Mouse (Mus musculus) gastrocnemius, postnatal 10 days (tissue): ENCODE measurements around the gene Dnah8. TPM values are rescaled to one million over a fixed set of nuclear protein-coding genes. Genes with fewer than 3 reads are reported as not detected.

ENCODE experiments used
- DNase-seq: peaks from one replicate; pipeline ENCODE4 v3.0.0; 2021; ENCODE audit warnings: mixed read lengths
- total RNA-seq, 2 experiments: library from RNA; stranded (reverse); gene quantifications; 2 replicates each; pipeline ENCODE4 v1.2.3; 2021

The Dnah8 gene
- total RNA-seq, 2 experiments from 2014 or later: 1.2 to 2.1 TPM

DNA sequence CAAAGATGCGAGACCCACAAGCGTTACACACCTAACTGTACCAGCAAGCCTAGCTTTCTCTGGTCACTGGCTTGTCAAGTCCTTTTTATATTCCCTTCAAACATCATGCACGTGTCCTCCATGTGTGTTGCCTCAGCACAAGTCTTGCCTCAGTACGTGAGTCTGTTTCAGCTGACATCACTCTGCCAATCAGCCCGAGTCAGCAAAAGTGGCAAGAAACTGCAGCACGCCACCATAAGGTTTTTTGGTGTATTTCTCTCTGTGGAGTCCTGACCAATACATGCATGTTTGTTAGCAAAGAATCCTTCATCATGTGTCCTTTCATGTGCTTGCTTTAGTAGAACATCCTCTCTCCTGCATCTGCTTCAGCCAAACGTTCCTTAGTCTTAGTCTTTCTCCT is 200.3 kb downstream of the Dnah8 start:
- DNase-seq: no peak

DNA sequence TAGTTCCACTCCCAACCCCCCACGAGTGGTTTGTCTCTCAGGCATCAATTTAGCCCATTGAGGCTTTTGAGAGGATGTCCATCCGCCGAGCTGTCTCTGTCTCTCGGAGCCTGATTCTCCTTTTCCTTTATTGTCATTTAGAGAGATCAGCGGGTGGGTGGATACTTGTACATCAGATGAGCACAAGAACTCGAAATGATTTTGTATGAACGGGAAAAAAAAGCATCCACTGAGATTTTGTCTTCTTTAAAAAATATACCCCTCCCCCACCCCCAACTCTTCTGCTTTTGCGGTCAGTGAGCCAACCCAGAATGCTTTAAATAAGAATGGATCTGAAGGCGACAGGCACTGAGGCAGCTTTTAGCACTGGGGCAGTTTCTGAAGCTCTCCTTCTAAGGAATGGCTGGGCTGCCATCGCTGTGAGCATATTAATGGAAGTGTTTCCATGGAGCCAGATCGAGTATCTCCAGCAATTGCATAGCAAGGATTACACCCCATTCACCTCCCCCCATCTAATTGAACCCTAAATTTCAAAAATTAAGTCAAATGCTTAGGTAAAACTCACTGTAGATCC is 201.7 kb downstream of the Dnah8 start:
- DNase-seq: no peak

DNA sequence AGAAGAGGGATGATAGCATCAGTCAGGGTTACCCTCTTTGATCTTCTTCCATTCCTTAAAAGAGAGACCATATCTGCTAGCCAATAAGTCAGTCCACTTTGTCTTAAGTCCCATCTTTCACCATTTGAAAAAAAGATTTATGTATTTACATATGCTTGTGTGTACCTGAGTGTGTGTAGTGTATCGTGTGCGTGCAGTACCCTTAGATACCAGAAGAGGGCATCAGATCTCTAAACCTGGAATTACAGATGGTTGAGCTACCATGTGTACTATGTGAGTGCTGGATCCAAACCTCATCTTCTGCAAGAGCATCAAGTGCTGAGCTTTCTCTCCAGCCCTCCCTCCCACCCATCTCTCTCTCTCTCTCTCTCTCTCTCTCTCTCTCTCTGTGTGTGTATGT is 207.0 kb downstream of the Dnah8 start:
- no peak for DNase-seq

DNA sequence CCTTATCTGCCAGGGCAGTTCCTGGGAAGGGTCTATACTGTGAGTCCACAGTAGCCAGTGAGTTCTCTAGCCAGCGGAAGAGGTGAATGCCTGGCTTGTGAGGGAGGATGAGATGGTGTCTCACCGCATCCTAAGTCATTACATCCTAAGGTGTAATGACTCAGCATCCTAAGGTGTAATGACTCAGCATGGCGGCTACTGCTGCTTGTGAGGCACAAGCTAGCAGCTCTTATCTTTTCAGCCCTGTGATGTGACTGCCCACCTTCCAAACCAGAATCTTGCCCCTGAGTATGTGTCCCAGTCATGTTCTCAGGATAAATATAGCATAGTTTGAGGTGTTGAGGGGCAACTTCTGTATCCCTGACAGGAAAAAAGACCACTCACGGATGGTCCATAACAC is 211.3 kb downstream of the Dnah8 start:
- DNase-seq: no peak

DNA sequence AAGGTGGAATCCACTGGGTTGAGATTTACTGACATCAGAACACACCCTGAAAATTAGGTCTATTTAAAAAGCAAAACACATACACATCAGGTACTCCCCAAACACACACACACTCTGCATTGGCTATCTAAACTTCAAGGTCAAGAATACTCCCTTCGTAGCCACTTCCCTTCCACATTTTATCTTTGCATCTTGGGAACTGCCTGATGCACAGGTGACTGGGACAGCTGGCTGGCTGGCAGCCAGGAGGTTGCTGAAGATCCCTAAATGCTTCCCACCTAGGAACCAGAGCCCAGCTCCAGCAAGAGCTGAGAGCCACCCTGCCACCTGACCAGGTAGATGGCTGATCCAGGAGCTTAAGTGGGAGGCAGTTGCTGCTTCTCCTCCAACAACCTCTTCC is 212.9 kb downstream of the Dnah8 start:
- DNase-seq: no peak

DNA sequence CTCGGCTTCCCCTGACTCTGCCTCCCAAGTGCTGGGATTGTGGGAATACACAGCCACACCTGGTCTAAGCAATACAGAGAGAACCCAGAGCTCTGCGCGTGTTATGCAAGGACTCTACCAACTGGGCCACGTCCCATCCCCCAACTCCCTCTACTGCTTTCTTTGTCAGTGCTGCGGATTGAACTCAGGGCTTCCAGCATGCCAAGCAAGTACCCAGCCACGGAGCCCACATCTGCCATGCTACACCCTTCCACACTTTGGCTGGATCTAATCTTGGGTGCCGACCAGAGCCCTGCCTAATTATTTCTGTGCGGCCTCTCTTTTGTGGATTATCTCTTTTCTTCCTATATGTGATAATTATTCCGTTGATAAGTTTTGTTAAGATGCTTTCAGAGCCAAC is 215.9 kb downstream of the Dnah8 start:
- no peak for DNase-seq

DNA sequence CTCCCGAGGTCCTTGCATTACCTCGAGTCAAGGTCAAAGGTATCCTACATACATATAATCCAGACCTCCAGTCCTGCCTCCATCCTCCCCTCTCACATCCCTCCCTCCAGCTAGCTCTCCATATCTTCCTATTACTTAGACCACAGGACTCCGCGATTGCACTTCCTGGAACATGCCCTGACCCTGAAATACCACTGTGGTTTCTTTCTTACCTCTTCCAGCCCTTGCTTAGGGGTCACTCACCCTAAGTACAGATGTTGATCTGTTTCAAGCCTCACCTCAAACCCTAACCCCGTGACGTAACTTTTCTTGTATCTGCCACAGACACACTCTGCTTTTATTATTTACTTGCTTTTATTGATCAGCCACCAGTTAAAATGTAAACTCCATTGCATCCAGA is 218.2 kb downstream of the Dnah8 start:
- DNase-seq: no peak

DNA sequence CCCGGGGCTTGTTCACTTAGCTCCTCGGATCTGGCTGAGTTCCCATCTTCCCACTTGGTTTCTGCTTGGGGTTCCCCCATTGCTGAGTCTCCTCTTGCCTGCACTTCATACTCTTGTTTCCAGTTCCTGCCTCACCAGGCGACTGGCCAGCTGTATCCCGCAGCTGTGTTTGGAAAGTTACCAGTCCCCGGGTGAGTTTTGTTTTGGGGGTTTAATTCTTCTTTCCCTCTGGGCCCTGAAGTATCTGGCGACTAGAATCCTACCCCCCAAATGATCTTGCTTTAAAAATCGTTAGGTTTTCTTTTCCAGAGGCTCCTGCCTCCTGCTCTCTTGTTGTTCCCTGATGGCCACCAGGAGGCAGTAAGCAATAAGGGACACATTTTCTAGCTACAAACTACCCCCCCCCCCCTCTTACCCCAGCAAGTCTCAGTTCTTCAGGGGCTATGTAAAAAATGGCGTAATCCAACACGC is 220.2 kb downstream of the Dnah8 start:
- no peak for DNase-seq

DNA sequence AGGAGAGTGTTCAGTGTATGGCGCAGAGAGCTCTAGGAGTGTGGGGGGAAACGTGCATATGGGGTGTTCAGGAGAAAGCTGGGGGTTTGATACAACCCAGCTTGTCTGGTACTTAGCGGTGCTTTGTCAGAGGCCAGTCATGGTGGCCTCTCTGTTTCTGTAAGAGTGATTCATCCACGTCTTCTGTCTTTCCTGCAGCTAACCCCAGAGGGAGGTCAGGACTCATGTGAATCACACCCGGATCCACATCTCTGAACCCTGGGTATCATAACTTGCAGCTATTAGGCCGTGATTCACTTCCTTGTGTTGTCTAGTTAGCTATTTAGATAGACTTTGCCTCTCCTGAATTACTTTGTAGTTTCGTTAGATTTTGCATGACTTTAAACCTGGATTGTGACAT is 223.3 kb downstream of the Dnah8 start:
- DNase-seq: no peak

DNA sequence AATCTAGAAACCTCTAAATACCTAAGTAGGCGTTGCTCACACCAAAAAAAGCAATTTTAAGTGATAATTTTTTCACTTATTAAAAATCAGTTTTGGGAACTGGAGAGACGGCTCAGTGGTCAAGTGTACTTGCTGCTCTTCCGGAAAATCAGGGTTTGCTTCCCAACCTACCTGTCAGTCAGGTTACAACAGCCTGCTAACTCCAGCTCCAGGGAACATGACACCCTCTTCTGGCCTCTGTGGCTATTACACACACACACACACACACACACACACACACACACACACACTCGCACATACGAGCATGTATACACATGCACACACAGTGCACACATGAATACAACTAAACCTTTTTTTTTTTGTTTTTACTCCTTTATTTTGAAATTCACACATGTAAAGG is 223.9 kb downstream of the Dnah8 start:
- DNase-seq: no peak

DNA sequence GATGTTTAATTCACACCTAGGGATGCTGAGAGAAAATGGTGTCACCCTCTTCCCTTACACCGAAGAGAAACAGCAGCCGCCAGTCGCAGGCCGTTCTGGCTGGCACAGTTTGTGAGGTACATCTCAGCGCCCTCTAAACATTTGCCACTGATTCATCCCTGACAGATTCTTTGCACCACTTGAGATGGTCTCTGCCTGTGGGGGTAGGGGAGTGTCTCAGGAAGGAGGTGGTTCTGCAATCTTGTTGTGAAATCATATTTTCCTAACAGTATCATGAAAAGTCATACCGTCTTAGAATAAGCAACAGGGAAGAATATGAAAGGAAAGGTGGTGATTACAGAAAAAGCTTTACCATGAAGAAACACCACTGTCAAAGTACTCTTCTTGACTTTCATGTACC is 224.7 kb downstream of the Dnah8 start:
- DNase-seq: no peak

DNA sequence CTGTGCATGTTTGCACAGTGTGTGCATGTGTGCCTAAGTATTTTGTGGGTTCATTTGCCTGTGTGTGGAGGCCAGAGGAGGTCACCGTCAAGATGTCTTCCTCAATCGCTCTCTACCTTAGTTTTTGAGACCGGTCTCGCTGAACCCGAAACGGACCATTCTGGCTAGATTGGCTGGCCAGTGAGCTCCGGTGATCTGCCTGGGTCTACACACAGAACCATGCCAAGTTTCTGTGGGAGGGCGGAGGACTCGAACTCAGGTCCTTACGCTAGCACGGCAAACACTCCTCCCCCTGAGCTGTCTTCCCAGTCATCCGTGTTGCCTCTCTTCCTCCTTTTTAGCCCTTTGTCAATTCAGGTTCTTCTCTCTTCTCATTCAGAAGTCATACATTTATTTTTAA is 225.7 kb downstream of the Dnah8 start:
- no peak for DNase-seq

DNA sequence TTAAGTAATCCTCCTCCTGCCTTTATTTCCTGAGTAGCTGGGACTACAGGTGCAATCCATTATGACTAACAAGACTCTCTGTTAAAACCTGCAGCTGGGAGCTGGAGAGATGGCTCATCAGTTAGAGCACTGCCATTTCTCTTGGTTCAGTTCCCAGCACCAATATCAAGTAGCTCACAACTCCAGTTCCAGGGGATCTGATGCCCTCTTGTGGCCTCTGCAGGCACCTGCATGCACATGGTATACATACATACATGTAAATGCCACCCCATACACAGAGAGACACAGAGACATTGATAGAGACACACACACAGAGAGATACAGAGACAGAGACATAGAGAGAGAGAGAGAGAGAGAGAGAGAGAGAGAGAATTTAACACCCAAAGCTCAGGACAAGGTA is 228.2 kb downstream of the Dnah8 start:
- no peak for DNase-seq

DNA sequence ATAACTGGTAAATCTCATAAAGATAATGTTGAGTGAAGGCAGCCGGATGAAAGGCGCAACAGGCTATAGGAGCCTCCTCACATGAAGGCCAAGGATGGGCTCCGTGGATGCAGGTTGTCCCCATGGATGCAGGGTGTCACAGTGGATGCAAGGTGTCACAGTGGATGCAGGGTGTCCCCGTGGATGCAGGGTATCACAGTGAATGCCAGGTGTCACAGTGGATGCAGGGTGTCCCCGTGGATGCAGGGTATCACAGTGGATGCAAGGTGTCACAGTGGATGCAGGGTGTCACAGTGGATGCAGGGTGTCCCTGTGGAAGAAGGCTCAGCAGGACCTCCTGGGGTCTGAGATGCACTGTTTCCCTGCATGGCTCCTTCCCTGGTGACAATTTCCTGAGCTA is 233.2 kb downstream of the Dnah8 start:
- DNase-seq: no peak

DNA sequence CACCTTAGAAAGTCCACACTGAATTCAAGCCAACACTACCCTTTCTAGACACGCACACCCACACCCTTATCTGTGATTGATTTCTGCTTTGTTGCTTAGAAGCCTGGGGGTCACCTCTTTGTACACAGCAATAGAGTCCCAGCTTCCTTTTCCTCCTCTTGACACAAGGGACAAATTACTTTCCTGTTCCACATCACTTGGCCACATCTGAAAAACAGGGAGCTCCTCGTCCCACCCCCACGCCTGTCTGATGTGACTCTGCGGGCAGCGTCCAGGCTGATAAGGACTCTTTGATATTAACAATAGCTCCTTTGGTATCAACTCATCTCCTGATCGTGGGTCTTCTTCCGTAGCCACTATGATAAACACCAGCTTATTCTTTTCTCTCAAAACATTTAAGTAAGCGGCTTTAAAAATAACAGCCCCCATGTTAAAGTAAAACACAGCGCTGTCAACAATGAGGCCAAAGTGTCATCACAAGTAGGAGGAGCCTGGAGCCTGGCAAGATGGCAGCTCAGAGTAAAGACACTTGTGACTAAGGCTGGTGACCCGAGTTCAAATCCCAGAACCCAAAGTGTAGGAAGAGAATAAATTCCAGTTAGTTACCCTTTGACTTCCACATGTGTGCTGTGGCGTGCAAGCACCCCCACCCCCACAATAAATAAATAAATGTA is 234.6 kb downstream of the Dnah8 start:
- DNase-seq: no peak

DNA sequence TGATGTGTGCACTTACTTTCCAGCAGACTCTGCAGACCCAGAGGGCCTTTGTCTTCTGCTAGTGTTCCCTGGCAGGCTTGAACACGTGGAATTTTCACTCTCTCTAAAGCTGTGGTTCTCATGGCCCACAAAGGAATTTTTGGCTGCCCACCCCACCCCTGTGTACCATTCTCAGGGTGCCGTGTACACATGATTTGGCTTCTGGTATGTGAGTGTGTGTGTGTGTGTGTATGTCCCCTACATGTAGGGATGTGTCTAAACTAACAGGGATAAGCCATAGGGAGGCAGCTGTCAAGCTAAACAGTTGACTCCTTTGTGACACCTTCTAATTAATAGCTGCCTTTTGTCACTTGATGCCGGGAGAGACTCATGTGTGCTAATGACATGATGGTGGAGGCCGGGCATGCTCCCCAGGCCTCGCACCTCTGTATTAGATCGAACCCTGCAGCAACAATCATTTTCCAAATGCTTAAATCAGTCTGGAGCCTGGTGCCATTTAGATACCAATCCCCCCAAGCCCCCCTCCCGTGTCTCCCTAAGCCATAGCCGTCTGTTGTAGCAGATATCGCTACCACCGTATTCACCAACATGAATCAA is 235.9 kb downstream of the Dnah8 start:
- no peak for DNase-seq

DNA sequence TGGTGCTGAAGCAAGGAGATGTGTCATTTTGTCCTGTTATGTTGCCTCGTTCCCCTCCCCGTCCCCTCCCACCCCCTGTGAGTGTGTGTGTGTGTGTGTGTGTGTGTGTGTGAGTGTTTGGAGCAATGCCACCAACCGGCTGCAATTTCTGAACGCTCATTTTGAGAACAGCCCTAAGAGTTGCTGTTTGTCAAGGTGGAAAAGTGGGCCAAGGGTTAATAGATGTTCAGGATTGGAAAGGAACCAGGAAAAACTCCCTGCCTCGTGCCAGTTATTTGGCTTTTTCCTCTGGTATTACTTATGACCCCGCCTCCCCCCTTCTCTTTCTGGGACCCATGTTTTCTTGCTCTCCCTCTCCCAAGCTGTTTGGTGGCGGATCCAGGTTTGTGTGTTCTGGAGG is 236.5 kb downstream of the Dnah8 start:
- DNase-seq: no peak

DNA sequence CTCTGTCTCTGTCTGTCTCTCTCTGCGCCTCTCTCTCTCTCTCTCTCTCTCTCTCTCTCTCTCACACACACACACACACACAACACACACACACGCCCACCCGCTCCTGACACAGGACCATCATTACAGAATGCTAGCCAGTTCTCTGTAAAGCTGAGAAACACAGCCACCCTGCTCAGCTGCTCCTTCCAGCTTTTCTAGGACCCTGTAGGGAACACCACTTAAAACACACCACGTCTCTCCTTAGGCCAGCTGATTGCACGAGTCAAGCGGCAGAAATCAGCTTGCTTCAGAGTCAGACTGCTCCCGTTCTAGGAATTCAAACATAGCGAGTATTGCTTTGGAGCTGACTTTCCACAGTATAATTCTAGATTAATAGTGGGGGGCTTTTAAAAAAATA is 242.1 kb downstream of the Dnah8 start:
- no peak for DNase-seq

DNA sequence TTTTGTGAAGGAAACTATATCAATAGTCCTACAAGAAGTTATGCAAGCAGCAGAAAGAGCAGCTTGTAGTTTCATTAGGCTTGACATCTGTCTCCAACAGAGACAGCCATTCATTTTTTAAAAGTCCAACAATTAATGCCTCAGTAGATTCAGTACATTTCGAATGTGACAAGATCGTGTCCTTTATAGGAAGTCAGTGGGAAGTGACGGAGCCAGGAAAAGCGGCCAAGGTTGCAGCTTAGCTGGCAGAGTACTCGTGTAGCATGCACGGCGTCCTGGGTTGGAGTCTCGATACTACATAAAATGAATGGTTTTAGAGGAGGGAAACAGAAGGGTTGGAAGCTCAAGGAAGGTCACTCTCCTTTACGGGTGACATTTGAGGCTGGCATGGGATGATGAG is 242.8 kb downstream of the Dnah8 start:
- DNase-seq: no peak

DNA sequence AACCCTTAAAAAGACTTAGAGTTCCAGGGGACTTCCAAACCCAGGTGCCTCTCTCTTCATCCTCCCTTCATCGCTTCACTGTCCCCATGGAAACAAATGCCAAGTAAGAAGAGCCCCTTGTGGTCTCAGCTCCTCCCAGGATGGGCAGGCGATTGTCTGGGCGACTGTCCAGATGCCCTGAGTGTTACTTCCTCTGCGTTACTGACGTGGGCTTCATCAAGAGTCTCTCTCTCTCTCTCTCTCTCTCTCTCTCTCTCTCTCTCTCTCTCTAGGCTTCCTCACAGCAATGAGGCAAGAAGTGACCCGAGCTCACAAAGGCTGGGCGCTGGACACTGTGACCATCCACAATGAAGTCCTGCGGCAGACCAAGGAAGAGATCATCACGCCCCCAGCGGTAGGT is 246.9 kb downstream of the Dnah8 start:
- DNase-seq: no peak

DNA sequence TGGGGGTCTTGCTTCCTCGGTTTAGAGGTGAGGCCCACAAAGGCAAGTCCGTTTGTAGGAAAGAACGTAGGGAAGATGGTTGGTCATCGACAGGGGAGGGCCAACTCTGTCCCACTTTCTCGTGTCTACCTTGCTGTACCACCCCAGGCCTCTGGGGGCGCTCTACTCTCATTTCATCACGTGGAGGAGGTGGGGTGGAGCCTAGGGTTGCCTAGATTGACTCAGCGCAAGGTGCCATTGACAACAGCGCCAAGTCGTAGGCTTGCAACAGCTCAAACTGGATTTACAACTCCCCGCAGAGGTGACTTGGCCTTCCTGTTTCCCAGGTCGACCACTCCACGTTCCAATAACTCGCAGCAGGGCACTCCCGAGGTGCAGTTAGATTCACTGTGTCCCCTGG is 250.1 kb downstream of the Dnah8 start:
- DNase-seq: no peak

DNA sequence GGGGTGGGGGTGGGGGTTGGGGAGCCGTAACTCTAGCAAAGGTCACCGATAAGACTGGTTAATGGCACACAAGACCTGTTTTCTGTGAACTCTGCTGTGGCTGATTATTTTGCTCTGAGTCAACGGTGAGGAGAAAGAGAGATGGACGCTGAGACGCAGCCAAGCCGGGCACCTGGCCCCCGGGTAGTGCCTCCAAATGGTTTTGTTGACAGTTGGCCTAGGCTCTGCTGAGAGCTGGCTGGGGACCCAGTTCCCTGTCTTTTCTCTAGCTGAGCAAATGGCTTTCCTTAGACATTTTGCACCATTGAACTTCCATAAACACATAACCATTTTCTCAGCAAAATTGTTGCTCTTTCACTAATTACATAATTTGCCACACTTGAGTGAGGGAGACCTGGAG is 253.3 kb downstream of the Dnah8 start:
- no peak for DNase-seq

DNA sequence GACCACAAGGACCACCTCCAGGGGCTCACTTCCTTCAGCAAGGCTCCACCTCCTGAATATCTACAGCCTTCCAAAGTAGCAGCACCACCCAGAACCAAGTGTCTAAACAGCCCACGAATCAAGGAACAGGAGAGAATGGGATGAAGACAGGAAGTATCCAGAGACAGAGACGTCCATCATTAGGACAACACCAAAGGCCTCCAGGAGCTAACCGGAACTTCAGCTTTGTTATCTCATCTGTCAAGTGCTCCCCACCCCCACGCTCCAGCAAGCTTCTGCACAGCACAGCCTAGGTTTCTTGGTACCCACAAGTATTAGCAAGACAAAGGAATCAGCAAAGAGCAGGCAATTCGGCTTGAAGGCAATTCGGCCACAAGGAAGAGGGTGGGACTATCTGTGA is 254.5 kb downstream of the Dnah8 start:
- no peak for DNase-seq

DNA sequence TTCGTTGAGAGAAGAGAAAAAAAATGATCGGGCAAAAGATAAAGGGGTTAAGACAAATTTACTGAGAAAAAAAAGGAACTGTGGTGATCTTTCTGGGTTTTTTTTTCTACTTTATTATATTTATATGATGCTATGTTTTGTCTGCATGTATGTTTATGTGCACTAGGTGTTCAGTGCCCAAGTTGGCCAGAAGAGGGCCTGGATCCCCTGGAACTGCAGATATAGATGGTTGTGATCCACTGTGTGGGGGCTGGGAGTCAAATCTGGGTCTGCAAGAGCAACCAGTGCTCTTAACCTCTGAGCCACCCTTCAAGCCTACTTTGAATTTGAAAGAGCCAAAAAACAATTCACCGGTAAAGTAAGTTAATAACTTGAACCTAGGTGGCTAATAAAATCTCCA is 256.2 kb downstream of the Dnah8 start:
- no peak for DNase-seq
